Mouse (Mus musculus) thymus, adult 2 months (tissue): Measurements from ENCODE around the gene Rbm20. TPM values are rescaled to one million over a fixed set of nuclear protein-coding genes. Genes with fewer than 3 reads are reported as not detected.

Source experiments
- DNase-seq: peaks from one replicate; pipeline ENCODE4 v3.0.0; 2021
- H3K27ac ChIP-seq: fragments of 200-500 bp; 2 replicates; pipeline ENCODE4 v1.5.1; 2012; ENCODE audit warnings: low read length, control low read depth; ENCODE audit not compliant: control insufficient read depth, insufficient read depth
- H3K27me3 ChIP-seq: fragments of 200-500 bp; 2 replicates; pipeline ENCODE4 v1.6.1; 2012; ENCODE audit warnings: mild to moderate bottlenecking, low read length, moderate library complexity, mixed read lengths; ENCODE audit not compliant: control insufficient read depth, insufficient read depth
- H3K36me3 ChIP-seq: fragments of 200-500 bp; 2 replicates; pipeline ENCODE4 v1.6.1; 2012; ENCODE audit warnings: mild to moderate bottlenecking, low read length, moderate library complexity; ENCODE audit not compliant: control insufficient read depth, insufficient read depth
- H3K4me1 ChIP-seq: fragments of 200-500 bp; replicated peaks from 2 replicates; pipeline ENCODE4 v1.6.1; 2012; ENCODE audit warnings: low read length; ENCODE audit not compliant: control insufficient read depth, insufficient read depth
- H3K4me3 ChIP-seq: fragments of 200-500 bp; 2 replicates; pipeline ENCODE4 v1.5.1; 2012; ENCODE audit warnings: mild to moderate bottlenecking, low read length, control low read depth, moderate library complexity; ENCODE audit not compliant: control insufficient read depth, insufficient read depth
- CTCF ChIP-seq: fragments of 200-500 bp; IDR thresholded peaks from 2 replicates; pipeline ENCODE4 v1.5.1; 2012; ENCODE audit warnings: mild to moderate bottlenecking, control low read depth, low read length, moderate library complexity, borderline replicate concordance; ENCODE audit not compliant: control insufficient read depth, poor library complexity, insufficient read depth; ENCODE audit errors: extremely low read depth
- POLR2A ChIP-seq: fragments of 200-500 bp; IDR thresholded peaks from 2 replicates; pipeline ENCODE4 v1.6.1; 2012; ENCODE audit warnings: mild to moderate bottlenecking, low read length, control low read depth, moderate library complexity; ENCODE audit not compliant: control insufficient read depth, poor library complexity, insufficient read depth; ENCODE audit errors: extremely low read depth
- WGBS: fragments of 180-500 bp; shearing (Covaris S2); methylation state at CpG from one replicate; pipeline ENCODE4 v1.1.7; 2018; 5-methylcytosine and 5-hydroxymethylcytosine counted together
- polyA plus RNA-seq: library from polyadenylated mRNA; depleted of rRNA; stranded (reverse); fragments of >200 nt; gene quantifications from 2 replicates; pipeline ENCODE4 v1.2.3, GENCODE M21; 2012

The Rbm20 gene
- polyA plus RNA-seq, 1 experiment, result 9.8 TPM

DNA sequence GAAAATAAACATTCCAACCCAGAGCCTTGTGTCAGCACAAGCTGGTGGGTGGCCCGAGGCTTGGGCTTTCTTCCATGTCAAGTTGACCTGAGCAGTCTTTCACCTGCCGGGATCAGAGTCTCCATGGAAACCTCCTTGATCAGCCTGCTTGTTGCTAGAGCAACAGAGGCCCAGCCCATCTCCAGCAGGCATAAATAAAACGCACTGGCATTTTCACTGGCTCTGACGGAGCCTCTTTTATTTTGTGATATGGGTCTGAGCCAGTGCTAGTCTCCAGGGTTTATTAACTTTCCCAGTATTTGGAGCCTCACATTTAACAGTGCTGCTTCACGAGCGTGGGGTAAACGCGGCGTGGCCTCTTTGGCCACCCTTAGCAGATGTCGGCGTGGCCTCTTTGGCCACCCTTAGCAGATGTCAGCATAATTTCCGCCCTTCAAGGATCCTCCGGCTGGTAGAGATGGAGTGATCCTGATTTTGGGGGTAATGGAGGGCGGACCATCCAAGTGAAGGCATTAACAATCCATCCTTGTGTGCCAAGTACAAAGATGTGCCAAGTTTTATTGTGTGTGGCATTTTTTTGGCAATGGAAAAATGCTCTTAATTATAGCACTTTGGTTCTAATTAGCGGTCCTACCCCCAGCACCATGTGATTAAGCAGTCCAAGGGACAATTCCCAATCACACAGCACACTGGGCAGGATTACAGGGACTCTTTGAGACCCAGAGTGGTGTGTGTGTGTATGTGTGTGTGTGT, 175.8 kb downstream of the Rbm20 start:
- no peak for DNase-seq
- Histone ChIP-seq H3K36me3 (no peaks in the 10 kb centered on the region), H3K4me1 (no peaks in the 10 kb centered on the region), H3K4me3 (no peak overlapping the region), H3K27me3 (no peaks in the 10 kb centered on the region), H3K27ac (no peak overlapping the region)
- no peak for TF ChIP-seq CTCF
- TF ChIP-seq POLR2A, result no peak
- WGBS, result 92% methylated on average over 15 of the region's 15 CpGs

- H3K27ac ChIP-seq, result no peak overlapping the region
- no peaks in the 10 kb centered on the region for H3K4me1 ChIP-seq
- no peaks in the 10 kb centered on the region for H3K36me3 ChIP-seq
- 87% methylated on average over 4 of the region's 4 CpGs for WGBS
- no peak for DNase-seq
- TF ChIP-seq CTCF, result no peak
- no peak for TF ChIP-seq POLR2A
- no peak overlapping the region for H3K4me3 ChIP-seq
- H3K27me3 ChIP-seq, result no peaks in the 10 kb centered on the region
Observed at GRCm38 (mm10) chr19:53854978-53855377, 177.9 kb downstream of the Rbm20 start.

DNA sequence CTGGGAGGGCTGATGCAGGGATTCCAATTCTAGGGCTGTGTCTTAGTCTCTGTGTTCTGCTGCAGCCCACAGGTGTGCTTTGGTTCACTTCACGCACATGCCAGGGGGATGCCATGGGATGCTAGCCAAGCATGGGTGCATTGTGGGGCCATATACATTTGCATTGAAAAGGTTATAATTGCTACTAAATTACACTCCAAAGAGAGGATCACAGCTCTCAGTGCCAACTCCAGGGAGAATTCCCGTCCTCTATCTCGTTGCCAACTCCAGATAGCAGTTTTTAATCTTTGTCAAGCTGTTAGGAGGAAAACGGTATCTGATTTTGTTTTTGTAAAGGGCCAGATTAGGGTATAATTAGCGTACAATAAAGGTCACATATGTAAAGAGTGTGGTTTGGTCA, 178.7 kb downstream of the Rbm20 start:
- DNase-seq, result no peak
- Histone ChIP-seq H3K27me3 (no peaks in the 10 kb centered on the region), H3K4me1 (no peaks in the 10 kb centered on the region), H3K27ac (no peak overlapping the region), H3K4me3 (no peak overlapping the region), H3K36me3 (no peaks in the 10 kb centered on the region)
- 90% methylated on average over 5 of the region's 5 CpGs for WGBS
- TF ChIP-seq POLR2A, result no peak
- TF ChIP-seq CTCF, result no peak

- Histone ChIP-seq H3K36me3 (no peaks in the 10 kb centered on the region), H3K27ac (no peak overlapping the region), H3K27me3 (no peaks in the 10 kb centered on the region), H3K4me1 (no peaks in the 10 kb centered on the region), H3K4me3 (no peak overlapping the region)
- WGBS, result 90% methylated on average over 9 of the region's 9 CpGs
- no peak for DNase-seq
- no peak for TF ChIP-seq CTCF
- TF ChIP-seq POLR2A, result no peak
Observed at GRCm38 (mm10) chr19:53856794-53857193, 179.7 kb downstream of the Rbm20 start.

- Histone ChIP-seq H3K27ac (no peak overlapping the region), H3K36me3 (no peaks in the 10 kb centered on the region), H3K4me3 (no peak overlapping the region), H3K4me1 (no peaks in the 10 kb centered on the region), H3K27me3 (no peaks in the 10 kb centered on the region)
- WGBS, result 94% methylated on average over 6 of the region's 6 CpGs
- DNase-seq, result no peak
- TF ChIP-seq POLR2A (no peak), CTCF (no peak)
Observed at GRCm38 (mm10) chr19:53857962-53858361, 180.9 kb downstream of the Rbm20 start.

- 89% methylated on average over 9 of the region's 9 CpGs for WGBS
- H3K4me1 ChIP-seq, result no peaks in the 10 kb centered on the region
- no peaks in the 10 kb centered on the region for H3K36me3 ChIP-seq
- TF ChIP-seq CTCF, result no peak
- TF ChIP-seq POLR2A, result no peak
- no peak overlapping the region for H3K4me3 ChIP-seq
- no peak overlapping the region for H3K27ac ChIP-seq
- DNase-seq, result no peak
- no peaks in the 10 kb centered on the region for H3K27me3 ChIP-seq
Observed at GRCm38 (mm10) chr19:53859149-53859548, 182.0 kb downstream of the Rbm20 start.

- H3K36me3 ChIP-seq, result no peaks in the 10 kb centered on the region
- no peak for TF ChIP-seq POLR2A
- TF ChIP-seq CTCF, result no peak
- no peaks in the 10 kb centered on the region for H3K27me3 ChIP-seq
- no peak overlapping the region for H3K4me3 ChIP-seq
- H3K4me1 ChIP-seq, result no peaks in the 10 kb centered on the region
- no peak overlapping the region for H3K27ac ChIP-seq
- DNase-seq, result no peak
- 96% methylated on average over 7 of the region's 7 CpGs for WGBS
Observed at GRCm38 (mm10) chr19:53859593-53859992, 182.5 kb downstream of the Rbm20 start.
